Mouse (Mus musculus): Measurements from ENCODE around the gene Gm14214.

Gene Gm14214

DNA sequence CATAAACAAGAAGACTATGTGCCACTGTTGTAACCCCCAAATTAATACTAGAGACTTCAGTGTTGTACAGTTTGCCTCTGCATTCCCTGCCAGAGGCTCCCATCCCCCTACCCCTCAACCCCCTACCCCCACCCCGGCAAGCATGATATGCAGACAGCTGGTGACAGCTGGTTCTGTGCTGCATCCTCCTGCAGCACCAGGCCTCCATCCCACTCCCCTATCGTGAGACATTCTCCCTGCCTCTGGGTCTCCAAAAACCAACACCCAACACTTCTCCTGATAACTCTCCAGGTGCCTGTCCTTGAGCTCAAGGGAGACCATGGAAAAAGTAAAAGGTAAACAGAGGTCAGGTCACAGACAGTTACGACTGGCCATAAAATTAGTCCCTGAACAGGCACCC is 40.1 kb downstream of the Gm14214 start:
- DNase-seq: no peak

GRCm38 (mm10) chr2:154723473-154723872 is 46.4 kb downstream of the Gm14214 start:
- no peak for DNase-seq

DNA sequence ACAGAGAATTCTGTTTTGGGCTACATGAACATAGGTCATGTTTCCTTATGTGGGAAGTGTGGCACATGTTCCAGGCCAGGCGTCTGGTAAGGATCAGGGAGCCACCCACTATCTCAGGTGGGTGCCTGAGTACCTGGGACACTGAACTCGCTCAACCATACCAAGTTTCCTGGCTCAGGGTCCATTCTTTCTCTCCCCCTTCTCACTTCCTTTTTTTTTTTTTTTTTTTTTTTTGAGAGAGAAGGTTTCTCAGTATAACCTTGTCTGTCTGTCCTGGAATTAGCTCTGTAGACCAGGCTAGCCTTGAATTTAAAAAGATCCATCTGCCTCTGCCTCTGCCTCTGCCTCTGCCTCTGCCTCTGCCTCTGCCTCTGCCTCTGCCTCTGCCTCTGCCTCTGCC is 49.5 kb downstream of the Gm14214 start:
- DNase-seq: no peak
